Mouse (Mus musculus): Measurements from ENCODE around the gene Gm20503. TPM values are rescaled to one million over a fixed set of nuclear protein-coding genes. Genes with fewer than 3 reads are reported as not detected.
A peak's percentile ranks its signal among the peaks of the same experiment; 100 is the strongest.

Gene Gm20503
- 1 to 10 TPM; 2.0 to 3.8 TPM for total RNA-seq (2021)
- long read RNA-seq, experiment 1 = 0 reads
- long read RNA-seq, experiment 2, partial matches to known transcripts = 0 of 2 reads
- long read RNA-seq, experiment 2, other reads (novel, unspliced or antisense) = 2 of 2 reads

DNA sequence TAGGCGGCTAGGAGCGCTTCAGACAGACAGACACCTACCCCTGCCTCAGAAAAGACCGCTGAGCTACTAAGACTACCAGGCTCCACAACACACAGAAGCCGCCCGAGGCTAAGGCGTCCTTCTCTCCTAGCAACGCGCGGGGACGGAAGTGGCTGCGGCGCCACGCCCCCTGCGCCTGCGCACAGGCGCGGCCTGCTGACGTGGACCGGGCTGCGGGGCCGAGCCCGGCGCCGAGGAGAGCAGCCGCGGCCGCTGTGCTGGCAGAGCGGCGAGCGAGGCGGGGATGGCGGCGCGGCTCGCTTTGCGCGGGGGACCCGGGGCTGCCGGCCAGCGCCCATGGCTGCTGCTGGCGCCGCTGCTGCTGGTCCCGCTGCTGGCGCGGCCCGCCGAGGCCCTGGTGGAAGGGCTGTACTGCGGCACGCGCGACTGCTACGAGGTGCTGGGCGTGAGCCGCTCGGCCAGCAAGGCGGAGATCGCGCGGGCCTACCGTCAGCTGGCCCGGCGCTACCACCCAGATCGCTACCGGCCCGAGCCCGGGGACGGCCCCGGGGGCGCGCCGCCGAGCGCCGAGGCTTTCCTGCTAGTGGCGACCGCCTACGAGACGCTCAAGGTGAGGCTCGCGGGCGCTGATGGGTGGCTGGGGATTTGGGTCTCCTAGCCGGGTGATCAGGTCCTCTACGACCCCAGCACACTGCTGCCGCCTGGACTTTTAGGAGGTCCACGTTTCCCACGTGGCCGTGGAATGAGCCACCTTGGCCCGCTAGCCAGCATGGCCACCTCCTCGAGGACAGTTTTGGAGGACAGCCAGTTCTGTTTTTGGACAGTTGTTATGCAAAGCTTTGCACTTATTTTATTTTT, at the start of gene Gm20503:
Gene Gm20503, plus strand, starts transcription at position 263 of the 858 bp plus-strand sequence.
- peak; percentile 91 for DNase-seq (ENCODE audit: low spot score in 2 of 2)

GRCm38 (mm10) chr4:58961719-58962118, 41.3 kb upstream of the Gm20503 start:
- DNase-seq (ENCODE audit: low spot score in 2 of 2) = no peak

DNA sequence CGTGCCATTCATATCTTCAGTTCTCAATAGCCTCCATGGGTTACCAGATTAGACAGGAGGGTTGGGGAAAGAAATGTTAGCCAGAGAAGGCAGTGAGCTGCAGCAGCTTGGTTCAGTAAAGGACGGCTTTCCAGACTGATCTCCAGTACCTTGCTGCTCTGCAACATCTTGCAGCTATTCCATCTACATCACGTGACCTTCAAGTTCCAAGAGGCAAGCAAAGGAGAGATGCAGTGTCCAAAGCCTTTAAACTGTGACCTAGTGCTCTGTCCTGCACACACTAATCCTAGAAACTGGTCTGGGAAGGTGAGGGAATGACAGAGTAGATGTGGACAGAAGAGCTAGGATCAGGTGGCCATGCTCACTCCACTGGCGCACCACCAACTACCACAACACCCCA, 39.7 kb upstream of the Gm20503 start:
- no peak for DNase-seq (ENCODE audit: low spot score in 2 of 2)

- DNase-seq (ENCODE audit: low spot score in 2 of 2) = no peak
Measured at GRCm38 (mm10) chr4:58965136-58965535, 37.9 kb upstream of the Gm20503 start.

DNA sequence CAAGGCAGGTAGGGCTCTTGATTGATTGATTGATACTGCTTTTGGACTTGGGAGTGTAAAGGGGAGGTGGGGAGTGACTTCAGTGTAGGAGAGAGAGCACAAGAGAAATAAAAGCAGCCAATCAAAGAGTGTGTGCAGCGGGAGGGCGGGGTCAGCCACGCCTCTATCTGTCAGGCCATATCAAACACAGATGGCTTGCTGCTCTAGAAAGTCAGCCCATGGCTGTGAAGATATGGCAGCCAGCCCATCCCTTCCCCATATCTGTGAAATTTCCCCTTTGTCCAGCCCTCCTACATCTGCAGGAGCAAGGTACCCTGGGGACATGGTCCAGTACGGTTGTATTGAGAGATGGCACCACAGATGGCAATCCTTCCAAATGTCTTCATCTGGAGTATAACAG, 32.3 kb upstream of the Gm20503 start:
- DNase-seq (ENCODE audit: low spot score in 2 of 2) = no peak

DNA sequence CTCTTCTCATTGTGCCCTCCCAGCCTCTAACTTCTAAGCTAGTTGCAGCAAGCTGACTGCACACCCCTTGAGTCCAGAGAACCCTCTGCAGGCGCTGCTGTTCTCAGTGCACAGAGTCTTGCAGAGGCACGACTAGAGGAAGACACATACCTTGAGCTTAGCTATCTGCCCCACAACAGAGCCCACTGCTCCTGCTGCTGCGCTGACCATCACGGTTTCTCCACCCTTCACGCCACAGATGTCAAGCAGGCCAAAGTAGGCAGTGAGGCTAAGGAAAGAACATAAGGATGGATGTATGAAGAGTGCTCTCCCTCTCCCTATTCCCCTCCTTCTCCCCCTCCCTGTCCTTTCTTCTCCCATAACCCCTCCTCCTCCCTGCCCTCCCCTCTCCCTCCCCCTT, 27.3 kb upstream of the Gm20503 start:
- DNase-seq (ENCODE audit: low spot score in 2 of 2) = no peak

GRCm38 (mm10) chr4:58981421-58981820, 21.6 kb upstream of the Gm20503 start:
- no peak for DNase-seq (ENCODE audit: low spot score in 2 of 2)

- DNase-seq (ENCODE audit: low spot score in 2 of 2) = no peak
Measured at GRCm38 (mm10) chr4:58982806-58983205, 20.2 kb upstream of the Gm20503 start.

- DNase-seq (ENCODE audit: low spot score in 2 of 2) = peak; percentile 85 to 86
Measured at GRCm38 (mm10) chr4:58985157-58985648, 17.8 kb upstream of the Gm20503 start.

- DNase-seq (ENCODE audit: low spot score in 2 of 2) = peak; percentile 72 to 80
Measured at GRCm38 (mm10) chr4:58986540-58987190, 16.3 kb upstream of the Gm20503 start, which contains the start of gene Ptgr1. Ptgr1 (minus strand) TSS chr4:58987119.

GRCm38 (mm10) chr4:58989303-58989898, 13.6 kb upstream of the Gm20503 start:
- no peak for DNase-seq (ENCODE audit: low spot score in 2 of 2)

- DNase-seq (ENCODE audit: low spot score in 2 of 2) = no peak
Measured at GRCm38 (mm10) chr4:58990609-58991434, 12.2 kb upstream of the Gm20503 start.

- no peak for DNase-seq (ENCODE audit: low spot score in 2 of 2)
Measured at GRCm38 (mm10) chr4:58992195-58992594, 10.8 kb upstream of the Gm20503 start.

GRCm38 (mm10) chr4:58994762-58995161, 8.2 kb upstream of the Gm20503 start, which contains the start of gene Dnajc25:
Dnajc25 (plus strand) TSS chr4:58995062.
- no peak for DNase-seq (ENCODE audit: low spot score in 2 of 2)

GRCm38 (mm10) chr4:58995251-58995693, 7.7 kb upstream of the Gm20503 start:
- DNase-seq (ENCODE audit: low spot score in 2 of 2) = peak in 1 of 2 experiments; percentile 22

DNA sequence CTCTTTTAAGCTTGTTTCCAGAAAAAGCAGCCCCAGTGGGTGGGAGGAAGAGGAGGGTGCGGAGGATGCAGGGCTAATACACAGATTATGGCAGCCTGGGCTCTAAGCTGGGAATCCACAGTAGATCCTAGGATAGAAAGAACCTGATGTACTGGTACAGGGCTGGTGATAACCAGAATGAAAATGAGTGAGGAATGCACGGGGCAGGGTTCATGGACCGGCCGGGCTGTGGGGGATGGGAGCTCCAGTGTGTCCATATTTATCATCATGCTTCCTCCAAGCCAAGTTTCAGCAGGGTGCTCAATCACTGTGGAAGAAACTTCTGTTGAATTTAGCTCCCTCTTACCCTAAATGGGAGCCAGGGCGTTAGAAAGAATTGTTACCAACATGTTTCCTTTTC, 5.9 kb upstream of the Gm20503 start:
- DNase-seq (ENCODE audit: low spot score in 2 of 2) = no peak

DNA sequence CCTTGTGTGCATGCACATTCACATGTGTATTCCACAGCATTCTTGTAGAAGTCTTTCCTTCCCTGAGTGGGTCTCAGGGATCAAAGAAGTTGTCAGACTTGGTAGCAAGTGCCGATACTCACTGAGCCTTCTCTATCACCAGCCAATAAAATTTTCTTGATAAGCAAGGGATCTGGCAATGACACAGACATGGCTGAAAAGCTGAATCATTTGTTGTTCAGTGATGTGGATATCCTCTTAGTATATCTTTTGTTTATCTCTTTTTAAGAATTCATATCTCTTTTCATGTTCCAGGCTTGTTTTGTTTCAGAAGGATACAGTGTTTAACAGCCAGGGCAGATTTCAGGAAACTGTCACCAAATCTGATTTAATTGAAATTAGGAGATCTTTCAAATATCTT, 4.3 kb upstream of the Gm20503 start:
- DNase-seq (ENCODE audit: low spot score in 2 of 2) = no peak

- peak; percentile 63 to 76 for DNase-seq (ENCODE audit: low spot score in 2 of 2)
Measured at GRCm38 (mm10) chr4:58999686-59000085, 3.3 kb upstream of the Gm20503 start.

DNA sequence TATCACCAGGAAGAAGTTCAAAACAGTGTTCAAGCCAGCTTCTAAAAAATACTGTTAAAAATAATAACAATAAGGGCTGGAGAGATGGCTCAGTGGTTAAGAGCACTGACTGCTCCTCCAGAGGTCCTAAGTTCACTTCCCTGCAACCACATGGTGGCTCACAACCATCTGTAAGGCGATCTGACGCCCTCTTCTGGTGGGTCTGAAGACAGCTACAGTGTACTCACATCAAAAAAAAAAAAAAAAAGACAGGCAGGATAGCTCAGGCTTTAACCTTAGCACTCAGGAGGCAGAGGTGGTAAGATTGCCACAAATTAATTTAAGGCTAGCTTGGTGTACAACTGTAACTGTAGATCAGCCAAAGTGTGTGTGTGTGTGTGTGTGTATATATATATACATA, 2.4 kb upstream of the Gm20503 start:
- DNase-seq (ENCODE audit: low spot score in 2 of 2) = peak in 1 of 2 experiments; percentile 31

- DNase-seq (ENCODE audit: low spot score in 2 of 2) = no peak
Measured at GRCm38 (mm10) chr4:59003806-59004200, 793 bp downstream of the Gm20503 start.

Data from adrenal gland, adult 18-20 months (tissue).